Mouse (Mus musculus) cortical plate, adult 2 months (tissue): ENCODE results near the gene Adtrp. TPM values are rescaled to one million over a fixed set of nuclear protein-coding genes. Genes with fewer than 3 reads are reported as not detected.

Source experiments
- H3K27ac ChIP-seq: fragments of 200-500 bp; 2 replicates; pipeline ENCODE4 v1.5.1; 2012; ENCODE audit warnings: low read length, control low read depth, inconsistent platforms; ENCODE audit not compliant: insufficient read depth
- H3K4me1 ChIP-seq: fragments of 200-500 bp; 2 replicates; pipeline ENCODE4 v1.6.1; 2011; ENCODE audit warnings: low read length; ENCODE audit not compliant: control insufficient read depth, insufficient read depth
- H3K4me3 ChIP-seq: fragments of 200-500 bp; 2 replicates; pipeline ENCODE4 v1.5.1; 2011; ENCODE audit warnings: mild to moderate bottlenecking, low read length, control low read depth; ENCODE audit not compliant: insufficient read depth
- CTCF ChIP-seq: fragments of 200-500 bp; IDR thresholded peaks from 2 replicates; pipeline ENCODE4 v1.5.1; 2011; ENCODE audit warnings: mild to moderate bottlenecking, control low read depth, low read length; ENCODE audit not compliant: insufficient read depth; ENCODE audit errors: extremely low read depth
- POLR2A ChIP-seq: fragments of 200-500 bp; IDR thresholded peaks from 2 replicates; pipeline ENCODE4 v1.6.1; 2011; ENCODE audit warnings: mild to moderate bottlenecking, low read length, control low read depth; ENCODE audit not compliant: insufficient read depth; ENCODE audit errors: extremely low read depth
- polyA plus RNA-seq: library from polyadenylated mRNA; depleted of rRNA; stranded (reverse); fragments of >200 nt; gene quantifications from 2 replicates; pipeline ENCODE4 v1.2.3, GENCODE M21; 2012; rRNA removed

The Adtrp gene
- polyA plus RNA-seq, 1 experiment, result 0.48 TPM

- H3K4me3 ChIP-seq, result no peak overlapping the region
- no peaks in the 10 kb centered on the region for H3K4me1 ChIP-seq
- TF ChIP-seq CTCF, result no peak
- TF ChIP-seq POLR2A, result no peak
- H3K27ac ChIP-seq, result no peak overlapping the region
Observed at GRCm38 (mm10) chr13:41727803-41728202, 119.7 kb downstream of the Adtrp start.

- Histone ChIP-seq H3K4me1 (no peaks in the 10 kb centered on the region), H3K27ac (no peak overlapping the region), H3K4me3 (no peak overlapping the region)
- TF ChIP-seq POLR2A (no peak), CTCF (no peak)
Observed at GRCm38 (mm10) chr13:41719331-41719730, 128.2 kb downstream of the Adtrp start.

- TF ChIP-seq CTCF (no peak), POLR2A (no peak)
- Histone ChIP-seq H3K4me1 (no peaks in the 10 kb centered on the region), H3K27ac (no peak overlapping the region), H3K4me3 (no peak overlapping the region)
Observed at GRCm38 (mm10) chr13:41718051-41718450, 129.4 kb downstream of the Adtrp start.

Other genes with a start within 250 kb of the Adtrp start
- 20.9 and 21.9 TPM in 2 replicates for gene Tmem170b, start 241.8 kb downstream of the Adtrp start, polyA plus RNA-seq
- gene Hivep1, start 204.3 kb upstream of the Adtrp start, polyA plus RNA-seq, result 33.2 and 35.7 TPM in 2 replicates